Mouse (Mus musculus) megakaryocyte-erythroid progenitor cell, adult 5-6 weeks (primary cell): ENCODE data around the gene Zap70. TPM values are rescaled to one million over a fixed set of nuclear protein-coding genes. Genes with fewer than 3 reads are reported as not detected.
"Not testable (repeated sequence)": the region's sequence is repeated elsewhere in the genome, so short reads cannot be mapped to it uniquely, and the experiment has no call there.

Experiments
- ATAC-seq: replicated peaks from 2 replicates; pipeline ENCODE4 v1.8.0; 2016; ENCODE audit warnings: mild to moderate bottlenecking, inconsistent platforms; ENCODE audit not compliant: severe bottlenecking, poor library complexity, low FRiP score, low TSS enrichment
- total RNA-seq, 2 experiments: library from RNA; stranded (forward) in 1 of 2; stranded (reverse) in 1 of 2; fragments of 200-1000, 215-1000 nt in 1 of 2; fragments of >200 nt in 1 of 2; fragmentation: Nextera tagmentation in 1 of 2; gene quantifications; 2 replicates each; pipeline ENCODE4 v1.2.3; 2014 to 2017

Gene Zap70
- total RNA-seq, 2 experiments from 2014 or later, result 1.3 to 3.9 TPM

GRCm38 (mm10) chr1:36814271-36814903 is 52.8 kb downstream of the Zap70 start:
- no peak for ATAC-seq

- ATAC-seq, result peak; percentile 38; the same call in 1 of the 2 replicates
Observed at GRCm38 (mm10) chr1:36815166-36815565, 53.6 kb downstream of the Zap70 start.

- ATAC-seq, result not testable (repeated sequence)
Observed at GRCm38 (mm10) chr1:36821918-36822317, 60.3 kb downstream of the Zap70 start.

GRCm38 (mm10) chr1:36824356-36824755 is 62.8 kb downstream of the Zap70 start:
- ATAC-seq, result no peak

GRCm38 (mm10) chr1:36830913-36831866 is 69.6 kb downstream of the Zap70 start:
- ATAC-seq, result no peak

Other genes with a start within 250 kb of the Zap70 start
- 12.6 and 15.9 TPM in 2 replicates for gene Cnnm3, start 249.9 kb upstream of the Zap70 start, total RNA-seq (2014; fragmentation: Nextera tagmentation)
- 8.3 and 8.8 TPM in 2 replicates for gene Cnnm3, start 249.9 kb upstream of the Zap70 start, total RNA-seq (2017)
- 2.5 and 10.5 TPM in 2 replicates for gene Ankrd23, start 224.9 kb upstream of the Zap70 start, total RNA-seq (2014; fragmentation: Nextera tagmentation)
- gene Ankrd23, start 224.9 kb upstream of the Zap70 start, total RNA-seq (2017), result 0.30 and 8.3 TPM in 2 replicates
- gene Gm42417, start 222.4 kb upstream of the Zap70 start, total RNA-seq (2014; fragmentation: Nextera tagmentation), result 2.4 TPM in 1 of 2 replicates, not detected in the other
- 0.61 TPM in 1 of 2 replicates, not detected in the other for gene Gm42417, start 222.4 kb upstream of the Zap70 start, total RNA-seq (2017)
- 7.7 and 9.3 TPM in 2 replicates for gene Ankrd39, start 214.4 kb upstream of the Zap70 start, total RNA-seq (2014; fragmentation: Nextera tagmentation)
- gene Ankrd39, start 214.4 kb upstream of the Zap70 start, total RNA-seq (2017), result 3.1 and 4.0 TPM in 2 replicates
- gene Sema4c, start 203.4 kb upstream of the Zap70 start, total RNA-seq (2014; fragmentation: Nextera tagmentation), result 0.17 and 1.6 TPM in 2 replicates
- gene Sema4c, start 203.4 kb upstream of the Zap70 start, total RNA-seq (2017), result 0.50 and 0.70 TPM in 2 replicates
- gene Fam178b, start 78.6 kb upstream of the Zap70 start, total RNA-seq (2014; fragmentation: Nextera tagmentation), result not detected in 2 replicates
- not detected in 2 replicates for gene Fam178b, start 78.6 kb upstream of the Zap70 start, total RNA-seq (2017)
- gene Cox5b, start 70.3 kb upstream of the Zap70 start, total RNA-seq (2014; fragmentation: Nextera tagmentation), result 728 and 806 TPM in 2 replicates
- gene Cox5b, start 70.3 kb upstream of the Zap70 start, total RNA-seq (2017), result 1,234 and 1,237 TPM in 2 replicates
- gene 4933424G06Rik, start 51.6 kb upstream of the Zap70 start, total RNA-seq (2014; fragmentation: Nextera tagmentation), result not detected in 2 replicates
- gene 4933424G06Rik, start 51.6 kb upstream of the Zap70 start, total RNA-seq (2017), result not detected in 2 replicates
- gene Actr1b, start 47.4 kb upstream of the Zap70 start, total RNA-seq (2014; fragmentation: Nextera tagmentation), result 45.8 and 49.2 TPM in 2 replicates
- gene Actr1b, start 47.4 kb upstream of the Zap70 start, total RNA-seq (2017), result 49.1 and 51.1 TPM in 2 replicates
- gene Tmem131, start 181.9 kb downstream of the Zap70 start, total RNA-seq (2014; fragmentation: Nextera tagmentation), result 53.5 and 60.2 TPM in 2 replicates
- gene Tmem131, start 181.9 kb downstream of the Zap70 start, total RNA-seq (2017), result 18.3 and 31.5 TPM in 2 replicates